Mouse (Mus musculus): ENCODE measurements around the gene Ang. TPM values are rescaled to one million over a fixed set of nuclear protein-coding genes. Genes with fewer than 3 reads are reported as not detected.

The Ang gene
- 3.7 and 3.9 TPM in 2 replicates for polyA plus RNA-seq (2012; rRNA removed)

DNA sequence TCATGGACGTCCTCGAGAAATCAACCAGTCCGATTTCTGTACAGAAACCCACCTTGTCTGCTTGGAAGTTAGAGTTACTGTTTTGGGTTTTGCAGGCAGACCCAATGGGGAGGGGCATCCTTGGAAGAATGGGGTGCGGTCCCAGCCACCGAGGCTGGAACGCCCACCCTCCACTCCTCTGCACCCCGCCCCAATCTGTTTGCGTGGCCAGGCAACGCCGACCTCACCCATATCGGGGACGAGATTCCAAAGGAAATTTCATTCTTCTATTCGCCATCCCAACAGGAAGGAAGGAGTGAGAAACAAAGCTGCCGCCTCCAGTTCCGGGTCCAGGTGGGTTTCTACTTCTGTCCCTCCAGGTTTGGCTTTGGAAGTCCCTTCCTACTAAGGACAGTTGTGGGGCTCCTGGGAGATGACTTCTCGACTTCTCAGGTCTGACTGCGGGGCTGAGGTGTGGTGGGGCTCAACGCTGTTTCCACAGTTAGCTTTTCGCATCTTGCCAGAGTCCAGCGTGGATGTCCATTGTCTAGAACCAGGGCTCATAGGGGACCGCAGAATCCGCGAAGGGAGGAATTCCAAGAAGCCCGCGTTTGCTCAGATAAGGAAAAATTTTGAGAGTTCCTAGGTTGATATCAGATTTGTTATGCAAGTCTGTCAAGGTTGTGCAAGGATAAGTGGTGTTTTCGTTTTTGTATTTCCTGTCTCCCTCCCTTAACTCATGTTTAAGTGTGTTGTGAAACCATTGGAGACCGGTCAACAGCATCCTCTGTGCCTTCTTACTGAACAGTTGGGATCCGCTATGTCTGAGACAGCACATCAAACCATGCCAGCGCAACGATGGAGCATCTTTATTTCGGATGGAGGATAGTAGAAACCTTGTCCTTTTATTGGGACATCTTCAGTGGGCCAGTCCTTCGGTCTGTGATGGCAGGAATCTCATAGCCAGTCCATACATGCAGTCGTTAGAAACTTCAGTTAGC, at the start of gene Ang, which contains the start of gene Rnase4:
Gene Ang, plus strand, starts transcription at position 230 of the 980 bp plus-strand sequence.
Gene Rnase4, plus strand, starts transcription at position 157 of the 980 bp plus-strand sequence.

DNA sequence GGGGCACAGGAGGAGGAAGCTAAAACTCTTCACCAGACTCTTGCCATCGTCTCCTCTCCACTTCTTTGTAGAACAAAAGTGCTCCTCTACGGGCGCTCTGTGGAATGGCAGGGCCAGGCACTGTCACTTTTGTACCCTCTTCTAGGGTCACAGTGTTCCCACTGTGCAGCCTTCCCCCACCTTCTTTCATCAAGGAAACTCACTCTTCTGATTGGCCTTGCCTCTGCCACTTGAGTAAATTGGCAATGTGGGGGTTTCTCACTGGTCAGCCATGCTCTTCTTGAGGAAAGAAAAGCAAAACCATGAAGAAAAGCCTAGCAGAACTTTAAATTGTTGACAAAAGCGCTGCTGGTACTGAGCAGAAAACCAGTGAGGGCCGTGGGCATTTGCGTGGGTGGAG, 49.2 kb upstream of the Ang start, which contains the start of gene Rnase9:
Gene Rnase9, minus strand, starts transcription at position 101 of the 400 bp plus-strand sequence.

DNA sequence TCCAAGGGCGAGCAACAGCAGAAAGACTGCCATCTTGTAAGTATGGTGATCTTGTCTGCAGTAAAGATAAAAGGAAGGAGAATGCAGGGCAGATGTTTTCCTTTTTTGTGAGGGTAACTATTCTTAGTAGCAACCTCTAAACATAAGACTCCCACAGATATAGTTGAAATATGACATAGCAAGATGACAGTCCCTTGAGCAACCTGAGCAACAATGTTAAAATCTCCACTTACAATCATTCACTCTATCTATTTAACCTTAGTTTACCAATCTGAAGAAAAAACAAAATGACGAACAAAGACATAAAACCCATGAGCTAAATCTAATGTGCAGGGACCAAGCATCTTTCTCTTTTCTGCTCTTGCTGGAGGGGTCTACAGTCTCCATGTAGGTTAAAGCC, 40.9 kb upstream of the Ang start, which contains the start of gene Rnase11:
Gene Rnase11, minus strand, starts transcription at position 101 of the 400 bp plus-strand sequence.

DNA sequence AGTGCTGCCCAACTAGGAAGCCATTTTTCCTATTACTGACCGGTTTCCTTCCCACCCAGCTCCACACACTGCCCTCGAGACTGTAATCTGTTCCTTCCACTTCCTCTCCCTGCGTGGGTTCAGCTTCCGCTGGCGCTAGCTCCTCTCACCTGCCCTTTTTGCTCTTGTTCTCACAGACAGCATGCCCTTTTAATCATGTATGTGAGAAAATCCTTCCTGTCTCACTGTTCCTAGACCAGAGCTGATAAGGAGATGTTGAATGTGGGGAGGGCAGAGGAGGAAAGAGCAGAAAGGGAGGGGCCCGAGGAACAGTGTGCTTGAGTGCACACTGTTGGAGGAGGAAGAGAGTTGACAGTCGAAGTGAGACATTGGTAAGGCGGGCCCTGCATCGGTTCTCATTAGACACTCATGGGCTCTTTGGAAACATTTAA, 33.5 kb upstream of the Ang start, which contains the start of gene Rnase12:
Gene Rnase12, minus strand, starts transcription at position 261 of the 431 bp plus-strand sequence.

DNA sequence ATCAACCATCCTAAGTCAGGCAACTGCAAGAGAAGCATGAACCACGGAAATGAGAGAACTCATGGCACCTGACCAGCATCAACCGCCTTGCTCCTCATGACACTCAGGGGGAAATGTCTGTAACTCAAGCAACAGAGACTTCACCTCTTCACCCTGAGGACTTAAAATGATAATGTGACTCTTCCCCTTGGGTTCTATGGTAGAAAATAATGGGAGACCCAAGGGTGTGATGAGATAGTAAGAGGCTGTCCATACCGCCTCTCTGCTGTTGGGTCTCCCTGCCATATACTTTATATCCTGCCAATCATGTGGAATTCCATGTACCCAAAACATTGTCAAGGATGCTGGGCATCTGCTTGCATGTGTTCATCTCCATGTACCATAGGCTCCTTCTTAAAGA, 16.6 kb upstream of the Ang start, which contains the start of gene Olfr750:
Gene Olfr750, minus strand, starts transcription at position 101 of the 400 bp plus-strand sequence.

DNA sequence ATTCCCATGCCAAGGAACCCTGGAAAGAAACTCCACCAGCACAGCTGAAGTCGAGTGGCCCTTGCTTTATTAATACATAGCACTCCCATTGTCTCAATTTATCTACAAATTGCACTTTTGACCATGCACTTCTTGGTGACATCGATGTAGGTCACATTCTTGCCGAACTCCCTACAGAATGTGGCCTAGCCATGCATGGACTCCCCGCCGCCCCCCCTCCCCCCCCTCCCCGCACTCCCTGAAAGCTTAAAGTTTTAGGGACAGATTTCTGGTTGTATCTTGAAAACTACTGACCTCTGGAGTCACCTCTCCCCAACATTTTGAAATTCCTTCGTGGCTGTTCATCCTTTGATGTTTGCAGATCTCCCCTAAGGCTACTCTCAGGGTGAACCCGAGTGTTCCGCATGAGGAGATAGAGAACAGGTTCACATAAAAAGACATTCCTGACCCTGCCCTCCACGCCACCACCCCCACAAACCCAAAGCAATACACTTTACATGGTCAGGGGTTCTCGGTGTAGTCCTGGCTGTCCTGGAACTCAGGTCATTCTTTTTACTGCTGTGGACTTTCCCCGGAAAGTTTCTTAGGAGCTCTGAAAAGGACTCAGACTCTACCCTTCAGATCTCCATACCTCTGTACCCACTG, 23.1 kb downstream of the Ang start, which contains the start of gene Eddm3b:
Gene Eddm3b, plus strand, starts transcription at position 511 of the 645 bp plus-strand sequence.

DNA sequence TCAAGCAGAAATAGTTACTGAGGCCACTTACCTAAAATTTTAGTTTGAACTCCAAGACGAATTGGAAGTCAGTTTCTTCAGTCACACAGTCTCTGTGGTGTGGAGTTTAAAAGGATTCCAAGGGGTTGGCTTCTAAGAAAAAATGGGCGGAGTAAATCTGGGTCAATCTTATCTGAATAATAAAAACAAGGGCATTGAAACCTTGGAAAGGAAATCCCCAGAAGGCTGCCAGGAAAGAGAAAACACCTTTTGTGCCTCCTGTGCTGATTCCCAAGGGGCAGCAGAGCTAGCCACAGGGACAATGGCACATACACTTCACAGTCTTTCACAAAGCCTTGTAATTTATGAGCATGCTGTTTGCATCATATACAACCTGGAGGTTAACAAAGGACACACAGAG, 55.7 kb downstream of the Ang start, which contains the start of gene Rnase1:
Gene Rnase1, minus strand, starts transcription at position 101 of the 400 bp plus-strand sequence.

Other genes starting within 250 kb of the Ang start
- 2.2 and 3.4 TPM in 2 replicates for gene Tep1, start 220.6 kb upstream of the Ang start, polyA plus RNA-seq (2012; rRNA removed)
- 0.16 and 0.18 TPM in 2 replicates for gene Klhl33, start 193.6 kb upstream of the Ang start, polyA plus RNA-seq (2012; rRNA removed)
- 36.9 and 37.6 TPM in 2 replicates for gene Osgep, start 166.3 kb upstream of the Ang start, polyA plus RNA-seq (2012; rRNA removed)
- 52.4 and 58.5 TPM in 2 replicates for gene Apex1, start 166.2 kb upstream of the Ang start, polyA plus RNA-seq (2012; rRNA removed)
- 22.8 and 28.6 TPM in 2 replicates for gene Pip4p1, start 160.3 kb upstream of the Ang start, polyA plus RNA-seq (2012; rRNA removed)
- 75.3 and 96.8 TPM in 2 replicates for gene Pnp, start 160.1 kb upstream of the Ang start, polyA plus RNA-seq (2012; rRNA removed)
- gene Gm49342, start 146.6 kb upstream of the Ang start, polyA plus RNA-seq (2012; rRNA removed): 58.6 and 74.1 TPM in 2 replicates
- 9.7 and 10.4 TPM in 2 replicates for gene Pnp2, start 135.2 kb upstream of the Ang start, polyA plus RNA-seq (2012; rRNA removed)
- gene Rnase10, start 83.4 kb upstream of the Ang start, polyA plus RNA-seq (2012; rRNA removed): 0.02 TPM in 1 of 2 replicates, not detected in the other
- not detected in 2 replicates for gene Rnase9, start 49.3 kb upstream of the Ang start, polyA plus RNA-seq (2012; rRNA removed)
- not detected in 2 replicates for gene Rnase11, start 41.0 kb upstream of the Ang start, polyA plus RNA-seq (2012; rRNA removed)
- gene Rnase12, start 33.5 kb upstream of the Ang start, polyA plus RNA-seq (2012; rRNA removed): 0.86 and 0.90 TPM in 2 replicates
- gene Olfr750, start 16.7 kb upstream of the Ang start, polyA plus RNA-seq (2012; rRNA removed): not detected in 2 replicates
- gene Rnase4, start 73 bp upstream of the Ang start, polyA plus RNA-seq (2012; rRNA removed): 10.7 and 13.3 TPM in 2 replicates
- not detected in 2 replicates for gene Eddm3b, start 23.3 kb downstream of the Ang start, polyA plus RNA-seq (2012; rRNA removed)
- gene Rnase6, start 32.8 kb downstream of the Ang start, polyA plus RNA-seq (2012; rRNA removed): 1.9 and 2.8 TPM in 2 replicates
- 0.03 and 0.05 TPM in 2 replicates for gene Rnase1, start 55.6 kb downstream of the Ang start, polyA plus RNA-seq (2012; rRNA removed)
- not detected in 2 replicates for gene Rnase2b, start 71.1 kb downstream of the Ang start, polyA plus RNA-seq (2012; rRNA removed)
- not detected in 2 replicates for gene Ang2, start 108.0 kb downstream of the Ang start, polyA plus RNA-seq (2012; rRNA removed)
- not detected in 2 replicates for gene Ear14, start 112.2 kb downstream of the Ang start, polyA plus RNA-seq (2012; rRNA removed)
- gene Rnase2a, start 165.0 kb downstream of the Ang start, polyA plus RNA-seq (2012; rRNA removed): not detected in 2 replicates

Measured in liver, embryonic 14 days (tissue).